ENCODE assay signal across 11 mouse cellular contexts in genomic region chr10:54072336-54072735, GRCm38 (mm10). TPM values are rescaled to one million over a fixed set of nuclear protein-coding genes. Genes with fewer than 3 reads are reported as not detected.
A peak's percentile ranks its signal among the peaks of the same experiment; 100 is the strongest.
DNase-seq lines count a peak whose midpoint lies in the region; ATAC-seq and TF ChIP-seq lines count a peak whose summit lies in the region.
"Had no signal": no experiment of that assay in that cellular context is flagged by ENCODE, and none has a peak within 500 bp of the region (broad histone marks: within the 10 kb centered on the region; RNA-seq: fewer than 3 reads in every experiment).

No protein-coding gene starts in this region.

- no peaks in the 10 kb centered on the region for H3K4me1 ChIP-seq in forebrain, postnatal 0 days (ENCODE audit: insufficient read depth)
- H3K4me1 ChIP-seq in forebrain, embryonic 10.5 days: peaks cover 27% of the 10 kb centered on the region
- peaks cover 18% of the 10 kb centered on the region; the same call in 1 of the 2 replicates for H3K4me1 ChIP-seq in intestine, embryonic 15.5 days (replicated peaks)
- H3K4me1 ChIP-seq in neural tube, embryonic 13.5 days (replicated peaks): peaks cover 28% of the 10 kb centered on the region

- H3K4me2 ChIP-seq in forebrain, postnatal 0 days (ENCODE audit: low read depth): peak overlapping the region; percentile 99
- H3K4me2 ChIP-seq in intestine, embryonic 15.5 days (replicated peaks): peak overlapping the region; percentile 91
- peak overlapping the region; percentile 99 for H3K4me2 ChIP-seq in neural tube, embryonic 13.5 days

- no peaks in the 10 kb centered on the region for H3K9me3 ChIP-seq in forebrain, postnatal 0 days (ENCODE audit: low read length)
- H3K9me3 ChIP-seq in forebrain, embryonic 10.5 days: no peaks in the 10 kb centered on the region
- no peaks in the 10 kb centered on the region for H3K9me3 ChIP-seq in intestine, embryonic 15.5 days
- no peaks in the 10 kb centered on the region for H3K9me3 ChIP-seq in neural tube, embryonic 13.5 days
- H3K9me3 ChIP-seq: forebrain, embryonic 15.5 days had no signal

- intact Hi-C loops in left cerebral cortex, adult 2 months (cut with DNase I): loop anchor here (10.0 kb wide), 2 partner anchors 1692 to 1912 kb away; no protein-coding TSS in a partner anchor
- intact Hi-C loops in left cerebral cortex, postnatal 4 days (cut with DNase I): no loop called here

- TF ChIP-seq CTCF in forebrain, postnatal 0 days (IDR thresholded peaks at IDR 0.05; ENCODE audit: low read depth): no peak
- no peak for TF ChIP-seq CTCF in left cerebral cortex, adult 2 months (IDR thresholded peaks at IDR 0.05)

- no peaks in the 10 kb centered on the region for H3K36me3 ChIP-seq in forebrain, postnatal 0 days (ENCODE audit: insufficient read depth)
- no peaks in the 10 kb centered on the region for H3K36me3 ChIP-seq in forebrain, embryonic 10.5 days (replicated peaks)
- no peaks in the 10 kb centered on the region for H3K36me3 ChIP-seq in intestine, embryonic 15.5 days
- H3K36me3 ChIP-seq in neural tube, embryonic 13.5 days: no peaks in the 10 kb centered on the region
- H3K36me3 ChIP-seq: forebrain, embryonic 15.5 days had no signal

- no peaks in the 10 kb centered on the region for H3K27me3 ChIP-seq in forebrain, postnatal 0 days (ENCODE audit: insufficient read depth, low read length)
- peaks cover 40% of the 10 kb centered on the region for H3K27me3 ChIP-seq in forebrain, embryonic 10.5 days (ENCODE audit: poor library complexity, severe bottlenecking)
- no peaks in the 10 kb centered on the region for H3K27me3 ChIP-seq in intestine, embryonic 15.5 days (replicated peaks)
- H3K27me3 ChIP-seq in neural tube, embryonic 13.5 days: peaks cover 20% of the 10 kb centered on the region

- DNase-seq in forebrain, postnatal 0 days: no peak
- DNase-seq in forebrain, embryonic 10.5 days (ENCODE audit: extremely low spot score, low spot score): no peak
- no peak for DNase-seq in left cerebral cortex, adult 2 months (ENCODE audit: extremely low spot score in 1 of 2, low spot score in 2 of 2)
- no peak for DNase-seq in left cerebral cortex, postnatal 4 days
- no peak for DNase-seq in frontal cortex, postnatal 36 days (ENCODE audit: low spot score in 2 of 2)
- DNase-seq in cerebellum, adult 9-10 months: no peak
- DNase-seq: cerebellum, adult 2 months; kidney, postnatal 14 days had no signal

- H3K27ac ChIP-seq in forebrain, postnatal 0 days (ENCODE audit: low read depth, low read length): no peak overlapping the region
- no peak overlapping the region for H3K27ac ChIP-seq in forebrain, embryonic 10.5 days
- H3K27ac ChIP-seq in left cerebral cortex, adult 2 months: no peak overlapping the region
- no peak overlapping the region for H3K27ac ChIP-seq in intestine, embryonic 15.5 days
- no peak overlapping the region for H3K27ac ChIP-seq in neural tube, embryonic 13.5 days (replicated peaks)
- H3K27ac ChIP-seq: forebrain, embryonic 15.5 days had no signal

- no peak overlapping the region for H3K9ac ChIP-seq in forebrain, postnatal 0 days
- no peak overlapping the region for H3K9ac ChIP-seq in intestine, embryonic 15.5 days
- no peak overlapping the region for H3K9ac ChIP-seq in neural tube, embryonic 13.5 days
- H3K9ac ChIP-seq: forebrain, embryonic 15.5 days had no signal

- H3K4me3 ChIP-seq in forebrain, postnatal 0 days (ENCODE audit: low read depth, low read length): peak overlapping the region; percentile 70
- no peak overlapping the region for H3K4me3 ChIP-seq in forebrain, embryonic 10.5 days
- peak overlapping the region; percentile 82 for H3K4me3 ChIP-seq in left cerebral cortex, adult 2 months
- H3K4me3 ChIP-seq in intestine, embryonic 15.5 days (replicated peaks): peak overlapping the region; percentile 65; the same call in 1 of the 2 replicates
- peak overlapping the region; percentile 80 for H3K4me3 ChIP-seq in neural tube, embryonic 13.5 days

- ATAC-seq in forebrain, postnatal 0 days: no peak
- no peak for ATAC-seq in intestine, embryonic 15.5 days
- ATAC-seq in neural tube, embryonic 13.5 days (ENCODE audit: low read depth): no peak
- ATAC-seq: forebrain, embryonic 15.5 days had no signal

- WGBS in forebrain, postnatal 0 days: 94% methylated on average over 2 of the region's 2 CpGs
- 93% methylated on average over 2 of the region's 2 CpGs for WGBS in forebrain, embryonic 10.5 days
- 82% methylated on average over 2 of the region's 2 CpGs for WGBS in intestine, embryonic 15.5 days
- 82% methylated on average over 2 of the region's 2 CpGs for WGBS in neural tube, embryonic 13.5 days

RNA-seq across cellular contexts. Expression of gene Man1a, which starts 4.1 kb away (rescaled TPM):
- total RNA-seq in forebrain, postnatal 0 days (2014; rRNA removed): 24.6 and 25.4 TPM in 2 replicates
- 3.8 and 4.7 TPM in 2 replicates for polyA plus RNA-seq in forebrain, postnatal 0 days (2015; fragmentation: Nextera tagmentation; extraction: Ambion mirVana)
- polyA plus RNA-seq in forebrain, embryonic 10.5 days (2016; fragmentation: Nextera tagmentation; extraction: Ambion mirVana): 0.74 and 1.1 TPM in 2 replicates
- 10 to 100 TPM; 24.8 to 27.3 TPM for total RNA-seq in left cerebral cortex, adult 2 months (2021)
- 10 to 100 TPM; 21.1 to 21.7 TPM for total RNA-seq in left cerebral cortex, postnatal 4 days (2021)
- 14.6 TPM in 2 replicates for polyA plus RNA-seq in intestine, embryonic 15.5 days (2015; fragmentation: Nextera tagmentation; extraction: Ambion mirVana)
- 3.1 and 3.7 TPM in 2 replicates for polyA plus RNA-seq in neural tube, embryonic 13.5 days (2015; fragmentation: Nextera tagmentation; extraction: Ambion mirVana)
